Mouse (Mus musculus): ENCODE data around the gene Orai2. TPM values are rescaled to one million over a fixed set of nuclear protein-coding genes. Genes with fewer than 3 reads are reported as not detected.
"Not testable (repeated sequence)": the region's sequence is repeated elsewhere in the genome, so short reads cannot be mapped to it uniquely, and the experiment has no call there.

The Orai2 gene
- total and polyA plus RNA-seq, 3 experiments: 33.6 to 35.7 TPM; not detected in 1

DNA sequence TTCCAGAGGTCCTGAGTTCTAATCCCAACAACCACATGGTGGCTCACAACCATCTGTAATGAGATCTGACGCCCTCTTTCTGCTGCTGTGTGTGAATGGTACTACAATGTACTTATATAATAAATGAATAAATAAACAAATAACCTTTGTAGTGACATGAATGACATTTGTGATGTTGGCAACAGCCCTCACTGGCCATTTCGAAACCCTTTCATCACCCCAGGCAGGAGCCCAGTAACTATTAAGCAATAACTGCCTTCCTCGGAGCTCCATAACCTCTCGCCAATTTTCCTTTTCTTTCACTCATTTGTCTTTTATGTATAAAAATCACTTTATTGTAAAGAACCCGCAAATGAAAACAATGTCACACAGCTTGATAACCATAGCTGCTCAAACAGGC lies 43.2 kb upstream of the Orai2 start:
- TF ChIP-seq POLR2A (IDR thresholded peaks at IDR 0.05; ENCODE audit: control insufficient read depth in 1 of 2, insufficient read depth in 1 of 2, low read depth in 1 of 2, low read length in 2 of 2, poor library complexity in 1 of 2) (no peak), MXI1 (IDR thresholded peaks at IDR 0.05; ENCODE audit: low read depth, low read length) (no peak), ELF1 (IDR thresholded peaks at IDR 0.05; ENCODE audit: low read depth, low read length) (no peak), TBP (IDR thresholded peaks at IDR 0.05; ENCODE audit: low read depth, low read length) (no peak), USF1 (IDR thresholded peaks at IDR 0.05; ENCODE audit: low read depth, low read length) (no peak), HCFC1 (IDR thresholded peaks at IDR 0.05; ENCODE audit: low read depth, low read length) (no peak), E2F4 (IDR thresholded peaks at IDR 0.05; ENCODE audit: borderline replicate concordance, low read depth, low read length) (no peak), ZMIZ1 (IDR thresholded peaks at IDR 0.05; ENCODE audit: low read depth, low read length) (no peak), MYC (IDR thresholded peaks at IDR 0.05; ENCODE audit: low read depth, low read length) (no peak)
- Histone ChIP-seq H3K79me2 (ENCODE audit: control insufficient read depth, insufficient read depth, low read length, poor library complexity) (no peaks in the 10 kb centered on the region), H3K36me3 (ENCODE audit: control insufficient read depth in 1 of 2, insufficient read depth in 2 of 2, low read length in 2 of 2) (no peaks in the 10 kb centered on the region), H3K9me3 (replicated peaks; ENCODE audit: insufficient read depth, low read length) (no peaks in the 10 kb centered on the region), H3K27ac (ENCODE audit: control insufficient read depth, low read depth, low read length) (no peak overlapping the region), H3K9ac (ENCODE audit: control insufficient read depth, low read depth, low read length, poor library complexity, severe bottlenecking) (no peak overlapping the region), H3K4me3 (ENCODE audit: control insufficient read depth in 1 of 2, insufficient read depth in 1 of 2, low read depth in 2 of 2, low read length in 2 of 2) (no peak overlapping the region), H3K4me1 (ENCODE audit: control insufficient read depth in 1 of 2, insufficient read depth in 2 of 2, low read length in 2 of 2) (no peaks in the 10 kb centered on the region), H3K27me3 (ENCODE audit: control insufficient read depth in 1 of 2, insufficient read depth in 2 of 2, low read length in 2 of 2) (no peaks in the 10 kb centered on the region)
- no peak for DNase-seq (ENCODE audit: low read depth, low spot score)

DNA sequence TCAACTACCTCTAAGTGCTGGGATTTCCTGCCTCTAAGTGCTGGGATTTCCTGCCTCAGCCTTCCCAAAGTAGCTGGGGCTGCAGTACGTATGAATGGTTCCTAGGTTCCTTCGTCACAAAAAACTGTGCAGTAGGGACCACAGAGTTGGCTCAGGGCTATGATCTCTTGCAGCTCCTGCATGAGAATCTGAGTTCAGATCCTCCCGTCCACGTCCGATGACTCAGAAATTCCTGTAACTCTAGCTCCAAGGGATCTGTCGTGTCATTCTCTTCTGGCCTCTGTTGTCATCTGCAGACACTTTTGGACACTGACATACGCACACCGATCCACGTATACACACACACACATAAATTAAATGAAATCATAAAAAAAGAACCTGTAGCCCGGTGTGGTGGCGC lies 42.2 kb upstream of the Orai2 start:
- H3K27ac ChIP-seq (ENCODE audit: control insufficient read depth, low read depth, low read length): no peak overlapping the region
- no peak for TF ChIP-seq ZNF384 (IDR thresholded peaks at IDR 0.05; ENCODE audit: low read depth, low read length)
- TF ChIP-seq ETS1 (IDR thresholded peaks at IDR 0.05; ENCODE audit: low read depth, low read length): no peak
- TF ChIP-seq CHD2 (IDR thresholded peaks at IDR 0.05; ENCODE audit: low read length): no peak

GRCm38 (mm10) chr5:136211341-136212102 lies 41.0 kb upstream of the Orai2 start:
- H3K27ac ChIP-seq (ENCODE audit: control insufficient read depth, low read depth, low read length); H3K27me3 ChIP-seq (ENCODE audit: control insufficient read depth in 1 of 2, insufficient read depth in 2 of 2, low read length in 2 of 2); H3K9me3 ChIP-seq (replicated peaks; ENCODE audit: insufficient read depth, low read length): not testable (repeated sequence)

More for the DNA sequence above, 42.2 kb upstream of the Orai2 start:
- Histone ChIP-seq H3K4me3 (ENCODE audit: control insufficient read depth in 1 of 2, insufficient read depth in 1 of 2, low read depth in 2 of 2, low read length in 2 of 2) (no peak overlapping the region), H3K79me2 (ENCODE audit: control insufficient read depth, insufficient read depth, low read length, poor library complexity) (no peaks in the 10 kb centered on the region), H3K4me1 (ENCODE audit: control insufficient read depth in 1 of 2, insufficient read depth in 2 of 2, low read length in 2 of 2) (no peaks in the 10 kb centered on the region), H3K9ac (ENCODE audit: control insufficient read depth, low read depth, low read length, poor library complexity, severe bottlenecking) (no peak overlapping the region), H3K27me3 (ENCODE audit: control insufficient read depth in 1 of 2, insufficient read depth in 2 of 2, low read length in 2 of 2) (no peaks in the 10 kb centered on the region), H3K36me3 (ENCODE audit: control insufficient read depth in 1 of 2, insufficient read depth in 2 of 2, low read length in 2 of 2) (no peaks in the 10 kb centered on the region), H3K9me3 (replicated peaks; ENCODE audit: insufficient read depth, low read length) (no peaks in the 10 kb centered on the region)
- DNase-seq (ENCODE audit: low read depth, low spot score): no peak

More at GRCm38 (mm10) chr5:136211341-136212102, 41.0 kb upstream of the Orai2 start:
- not testable (repeated sequence) for H3K9ac ChIP-seq (ENCODE audit: control insufficient read depth, low read depth, low read length, poor library complexity, severe bottlenecking); DNase-seq (ENCODE audit: low read depth, low spot score); H3K36me3 ChIP-seq (ENCODE audit: control insufficient read depth in 1 of 2, insufficient read depth in 2 of 2, low read length in 2 of 2); H3K79me2 ChIP-seq (ENCODE audit: control insufficient read depth, insufficient read depth, low read length, poor library complexity); H3K4me3 ChIP-seq (ENCODE audit: control insufficient read depth in 1 of 2, insufficient read depth in 1 of 2, low read depth in 2 of 2, low read length in 2 of 2); H3K4me1 ChIP-seq (ENCODE audit: control insufficient read depth in 1 of 2, insufficient read depth in 2 of 2, low read length in 2 of 2)

Measured in MEL (cell line).